Mouse (Mus musculus) inflammation-experienced regulatory T-cells (primary cell): ENCODE data around the gene Olfr231. TPM values are rescaled to one million over a fixed set of nuclear protein-coding genes. Genes with fewer than 3 reads are reported as not detected.

Experiments used
- polyA plus RNA-seq, 2 experiments: library from polyadenylated mRNA; unstranded; fragments of 100-300 nt; shearing (Covaris generic); gene quantifications; one replicate each; pipeline ENCODE4 v1.2.1; 2017

Gene Olfr231
- polyA plus RNA-seq = not detected

GRCm38 (mm10) chr1:174121062-174121461, at the start of gene Olfr231:
Gene Olfr231 (minus strand): TSS chr1:174121162.

DNA sequence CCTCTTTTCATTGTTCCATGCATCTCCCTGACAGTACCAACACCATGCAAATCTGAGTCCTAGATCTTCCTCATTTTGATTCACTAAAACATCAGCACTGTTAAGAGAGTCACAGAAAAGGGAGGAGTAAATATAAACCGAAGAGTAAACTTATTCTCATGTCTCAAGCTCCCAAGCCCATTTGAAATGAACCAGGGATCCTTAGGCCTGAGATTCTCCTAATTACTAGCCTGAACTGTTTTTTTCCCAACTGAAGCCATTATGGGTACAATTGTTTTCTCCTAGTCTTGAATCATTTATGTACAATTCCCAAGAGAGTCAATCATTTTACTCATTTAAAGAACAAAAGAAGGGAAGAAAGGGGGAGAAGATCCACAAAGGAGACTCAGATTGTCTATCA, 34.4 kb upstream of the Olfr231 start, which contains the start of gene Olfr420:
Olfr420 (plus strand) TSS at position 301 of the 400 bp plus-strand sequence.

DNA sequence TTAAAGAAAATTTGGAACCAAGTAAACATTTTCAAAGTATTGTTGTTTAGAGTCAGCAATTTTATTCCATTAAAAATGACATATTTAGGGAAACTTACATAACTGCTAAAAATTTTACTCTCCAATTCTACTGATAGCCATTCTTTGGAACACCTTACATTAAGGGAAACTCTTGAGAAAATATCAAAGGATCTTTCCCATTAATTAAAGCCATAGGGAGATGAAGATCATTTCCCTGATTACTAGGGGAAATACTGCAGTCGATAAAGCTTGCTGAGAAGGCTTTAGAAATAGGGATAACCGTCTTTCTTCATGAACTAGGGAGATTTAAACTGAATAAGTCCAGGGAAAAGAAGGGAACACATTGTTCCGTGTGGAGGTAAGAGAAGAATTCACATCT, 10.3 kb upstream of the Olfr231 start, which contains the start of gene Olfr424:
Olfr424 (plus strand) TSS at position 301 of the 400 bp plus-strand sequence.

GRCm38 (mm10) chr1:174096591-174096990, 24.4 kb downstream of the Olfr231 start, which contains the start of gene Olfr427:
Gene Olfr427 (plus strand): TSS chr1:174096891.

GRCm38 (mm10) chr1:174084031-174084430, 36.9 kb downstream of the Olfr231 start, which contains the start of gene Olfr429:
Gene Olfr429 (plus strand): TSS chr1:174084331.

DNA sequence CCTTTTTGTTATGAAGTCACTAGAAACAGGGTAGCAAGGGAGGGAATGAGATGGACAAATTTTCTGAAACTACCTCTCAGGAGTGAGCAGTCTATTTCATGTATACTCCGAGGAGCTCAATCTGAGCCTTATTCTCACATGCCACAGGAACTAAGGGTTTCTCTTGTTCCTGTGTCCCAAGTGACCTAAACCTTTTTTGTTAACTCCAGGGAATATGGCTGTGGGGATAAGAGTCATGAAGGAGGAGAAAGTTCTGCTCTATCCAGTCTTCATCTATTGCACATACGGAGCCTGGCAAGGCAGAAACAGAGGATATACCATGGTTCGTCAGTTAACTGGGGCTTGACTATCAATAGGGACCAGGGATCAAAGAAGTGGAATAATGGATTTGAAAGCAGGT, 54.7 kb downstream of the Olfr231 start, which contains the start of gene Olfr430:
Olfr430 (plus strand) TSS at position 301 of the 400 bp plus-strand sequence.

Other genes starting within 250 kb of the Olfr231 start
- gene Ifi211, start 208.1 kb downstream of the Olfr231 start, polyA plus RNA-seq = 1 to 10 TPM; 1.2 to 4.0 TPM
- 100 to 1,000 TPM; 354 to 399 TPM for gene Mndal, start 178.7 kb downstream of the Olfr231 start, polyA plus RNA-seq
- 100 to 1,000 TPM; 293 to 314 TPM for gene Ifi203, start 178.5 kb downstream of the Olfr231 start, polyA plus RNA-seq
- gene Ifi202b, start 138.4 kb downstream of the Olfr231 start, polyA plus RNA-seq = not detected
- under 1 TPM in 1 of 2 experiments, not detected in 1; 0.11 TPM for gene Ifi205, start 89.4 kb downstream of the Olfr231 start, polyA plus RNA-seq
- gene Olfr433, start 80.5 kb downstream of the Olfr231 start, polyA plus RNA-seq = under 1 TPM; 0.13 to 0.55 TPM
- under 1 TPM in 1 of 2 experiments, not detected in 1; 0.40 TPM for gene Olfr432, start 72.0 kb downstream of the Olfr231 start, polyA plus RNA-seq
- gene Olfr430, start 54.6 kb downstream of the Olfr231 start, polyA plus RNA-seq = not detected
- not detected for gene Olfr429, start 36.8 kb downstream of the Olfr231 start, polyA plus RNA-seq
- under 1 TPM in 1 of 2 experiments, not detected in 1; 0.40 TPM for gene Olfr427, start 24.3 kb downstream of the Olfr231 start, polyA plus RNA-seq
- under 1 TPM; 0.12 to 0.50 TPM for gene Olfr424, start 10.4 kb upstream of the Olfr231 start, polyA plus RNA-seq
- gene Olfr420, start 34.5 kb upstream of the Olfr231 start, polyA plus RNA-seq = not detected
- gene Spta1, start 51.6 kb upstream of the Olfr231 start, polyA plus RNA-seq = under 1 TPM; 0.07 to 0.23 TPM
- not detected for gene Olfr419, start 130.9 kb upstream of the Olfr231 start, polyA plus RNA-seq
- gene Mptx1, start 209.4 kb upstream of the Olfr231 start, polyA plus RNA-seq = under 1 TPM in 1 of 2 experiments, not detected in 1; 0.20 TPM
- gene Olfr417, start 244.0 kb upstream of the Olfr231 start, polyA plus RNA-seq = not detected